Mouse (Mus musculus) neural tube, embryonic 13.5 days (tissue): ENCODE measurements around the gene Mindy2. TPM values are rescaled to one million over a fixed set of nuclear protein-coding genes. Genes with fewer than 3 reads are reported as not detected.

Experiments used
- ATAC-seq: fragments of 200-750 bp; cut with Nextera tagmentation; 2 replicates; pipeline ENCODE4 v1.8.0; 2017; ENCODE audit warnings: low read depth, mild to moderate bottlenecking, moderate TSS enrichment, moderate library complexity
- H3K27ac ChIP-seq: fragments of 300-500 bp; sonication (generic); replicated peaks from 2 replicates; pipeline ENCODE4 v1.5.1; 2015; ENCODE audit warnings: moderate library complexity, mild to moderate bottlenecking, inconsistent platforms
- H3K27me3 ChIP-seq: fragments of 300-500 bp; sonication (generic); 2 replicates; pipeline ENCODE4 v1.6.1; 2015; ENCODE audit warnings: mild to moderate bottlenecking, inconsistent platforms
- H3K36me3 ChIP-seq: fragments of 300-500 bp; sonication (generic); 2 replicates; pipeline ENCODE4 v1.6.1; 2015; ENCODE audit warnings: mild to moderate bottlenecking, inconsistent platforms
- H3K4me1 ChIP-seq: fragments of 300-500 bp; sonication (generic); replicated peaks from 2 replicates; pipeline ENCODE4 v1.6.1; 2015; ENCODE audit warnings: inconsistent platforms
- H3K4me2 ChIP-seq: fragments of 300-500 bp; sonication (generic); 2 replicates; pipeline ENCODE4 v1.6.1; 2015; ENCODE audit warnings: inconsistent platforms, mild to moderate bottlenecking, moderate library complexity
- H3K4me3 ChIP-seq: fragments of 300-500 bp; sonication (generic); 2 replicates; pipeline ENCODE4 v1.5.1; 2015; ENCODE audit warnings: mild to moderate bottlenecking, inconsistent platforms
- H3K9ac ChIP-seq: fragments of 300-500 bp; sonication (generic); 2 replicates; pipeline ENCODE4 v1.6.1; 2015; ENCODE audit warnings: moderate library complexity, mild to moderate bottlenecking, inconsistent platforms
- H3K9me3 ChIP-seq: fragments of 300-500 bp; sonication (generic); 2 replicates; pipeline ENCODE4 v1.6.1; 2016; ENCODE audit warnings: inconsistent platforms
- WGBS: fragments of 180-500 bp; shearing (Covaris S2); methylation state at CpG from one replicate; pipeline ENCODE4 v1.1.7; 2015; 5-methylcytosine and 5-hydroxymethylcytosine counted together
- polyA plus RNA-seq: library from polyadenylated mRNA; unstranded; fragments of >200 nt; fragmentation: Nextera tagmentation; extraction: Ambion mirVana; gene quantifications from 2 replicates; pipeline ENCODE4 v1.2.1, GENCODE M21; 2015

Mindy2 gene
- polyA plus RNA-seq, 1 experiment from 2014 or later, result 29.4 TPM

DNA sequence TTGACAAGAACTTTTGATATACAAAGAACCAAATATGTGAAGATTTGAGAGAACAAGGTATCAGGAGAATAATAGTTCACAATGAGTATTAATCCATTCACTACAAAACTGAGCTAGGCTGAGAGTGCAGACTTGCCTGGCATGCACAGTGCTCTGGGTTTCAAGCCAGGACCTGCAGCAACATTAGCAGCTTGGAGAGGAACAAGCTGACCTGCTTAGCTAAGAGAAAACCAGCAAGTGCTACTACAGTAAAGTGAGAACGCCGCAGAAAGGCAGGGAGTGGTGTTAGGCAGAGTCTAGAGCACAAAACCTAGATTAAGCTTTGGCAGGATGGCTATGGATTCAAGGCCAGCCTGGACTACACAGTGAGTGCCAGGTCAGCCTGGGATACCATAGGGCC lies 27.3 kb downstream of the Mindy2 start:
- Histone ChIP-seq H3K4me2 (no peak overlapping the region), H3K9me3 (no peaks in the 10 kb centered on the region), H3K27ac (no peak overlapping the region), H3K9ac (no peak overlapping the region), H3K4me1 (no peaks in the 10 kb centered on the region), H3K4me3 (no peak overlapping the region), H3K27me3 (no peaks in the 10 kb centered on the region), H3K36me3 (peaks cover 30% of the 10 kb centered on the region)
- WGBS, result 89% methylated on average over 2 of the region's 2 CpGs
- ATAC-seq, result no peak

DNA sequence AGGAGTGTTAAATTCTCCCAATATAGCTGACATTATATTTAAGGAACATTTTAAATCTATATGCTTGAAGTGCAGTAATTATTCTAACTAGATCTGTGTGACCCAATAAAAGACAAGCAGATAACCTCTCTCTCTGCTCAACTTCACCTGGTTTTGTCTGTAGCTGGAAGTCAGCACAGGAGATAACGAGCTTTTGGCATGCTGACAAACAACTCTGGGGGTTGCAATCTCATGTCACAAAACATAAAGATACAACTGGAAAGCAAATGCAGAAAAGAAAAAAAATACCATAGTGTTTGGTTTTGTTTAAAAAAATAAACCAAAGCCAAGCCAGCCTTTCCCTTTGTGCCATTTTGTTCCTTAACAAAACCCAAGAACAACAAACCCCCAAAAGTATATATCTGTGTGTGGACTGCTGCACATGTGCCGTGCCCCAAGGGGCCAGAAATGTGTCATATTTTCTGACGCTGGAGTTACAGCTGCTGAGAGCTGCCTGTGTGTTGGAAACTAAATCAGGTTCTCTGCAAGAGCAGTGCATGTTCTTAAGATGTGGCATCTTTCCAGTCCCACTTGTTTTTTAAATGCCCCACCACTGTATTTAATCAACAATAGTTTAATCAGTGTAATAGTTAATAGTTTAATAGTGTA lies 45.8 kb downstream of the Mindy2 start:
- Histone ChIP-seq H3K4me1 (no peaks in the 10 kb centered on the region), H3K4me3 (no peak overlapping the region), H3K27me3 (no peaks in the 10 kb centered on the region), H3K36me3 (peaks cover 50% of the 10 kb centered on the region), H3K4me2 (no peak overlapping the region), H3K9me3 (no peaks in the 10 kb centered on the region), H3K9ac (no peak overlapping the region), H3K27ac (no peak overlapping the region)
- 77% methylated on average over 3 of the region's 3 CpGs for WGBS
- no peak for ATAC-seq

DNA sequence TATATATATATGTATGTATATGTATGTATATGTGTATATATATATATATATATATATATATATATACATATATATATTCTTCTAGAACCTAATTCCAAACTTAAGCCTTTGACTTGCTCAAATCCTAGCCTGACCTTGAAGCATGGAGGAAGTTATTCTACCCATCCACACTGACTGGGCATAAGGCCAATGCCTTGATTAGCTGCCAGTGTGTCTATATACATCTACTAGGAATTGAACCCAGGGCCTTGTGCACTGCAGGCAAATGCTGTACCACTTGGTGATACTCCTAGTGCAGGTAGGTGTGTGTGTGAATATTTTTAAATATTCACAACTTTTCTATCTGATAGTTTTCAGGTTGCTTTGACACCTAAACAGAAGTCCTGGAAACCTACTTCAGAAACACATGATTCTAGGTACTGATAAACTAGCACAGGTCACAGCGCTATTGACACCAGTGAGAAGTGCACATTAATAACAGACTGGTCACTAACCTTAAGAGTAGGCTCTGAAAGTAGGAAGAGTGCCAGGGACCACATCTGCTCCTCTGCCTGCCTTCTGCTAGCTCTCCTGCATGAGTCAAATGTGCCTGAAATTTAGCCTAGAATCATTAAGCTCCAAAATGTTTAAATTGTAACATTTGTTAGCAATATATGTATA lies 54.7 kb downstream of the Mindy2 start:
- no peak for ATAC-seq
- no peaks in the 10 kb centered on the region for H3K4me1 ChIP-seq
- H3K27me3 ChIP-seq, result no peaks in the 10 kb centered on the region
- 98% methylated on average over 1 of the region's 1 CpGs for WGBS
- no peak overlapping the region for H3K4me2 ChIP-seq
- no peaks in the 10 kb centered on the region for H3K9me3 ChIP-seq
- H3K9ac ChIP-seq, result no peak overlapping the region
- H3K27ac ChIP-seq, result no peak overlapping the region
- H3K4me3 ChIP-seq, result no peak overlapping the region
- H3K36me3 ChIP-seq, result peaks cover 49% of the 10 kb centered on the region

DNA sequence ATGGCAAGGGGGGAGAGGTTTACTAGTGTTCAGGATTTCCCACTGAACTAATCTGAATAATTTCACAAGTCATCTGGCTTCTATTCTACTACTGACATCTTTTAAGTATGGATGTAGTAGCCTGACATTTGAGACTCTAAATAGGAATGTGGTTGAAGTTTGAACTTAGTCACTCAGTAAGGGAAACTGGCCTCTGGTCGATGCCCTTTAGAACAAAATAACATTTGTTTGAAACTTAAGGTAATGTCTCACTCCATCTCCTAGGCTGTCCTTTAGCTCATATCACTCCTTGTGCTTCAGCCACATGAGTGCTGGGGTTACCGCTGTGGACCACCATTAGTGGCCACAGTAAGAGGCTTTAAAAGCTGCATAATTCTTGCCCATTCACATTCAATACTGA lies 58.7 kb downstream of the Mindy2 start:
- no peaks in the 10 kb centered on the region for H3K4me1 ChIP-seq
- H3K27me3 ChIP-seq, result no peaks in the 10 kb centered on the region
- no peak overlapping the region for H3K9ac ChIP-seq
- no peak overlapping the region for H3K4me3 ChIP-seq
- ATAC-seq, result no peak
- H3K36me3 ChIP-seq, result peaks cover 53% of the 10 kb centered on the region
- no peak overlapping the region for H3K4me2 ChIP-seq
- no peaks in the 10 kb centered on the region for H3K9me3 ChIP-seq
- 96% methylated on average over 2 of the region's 2 CpGs for WGBS
- no peak overlapping the region for H3K27ac ChIP-seq

DNA sequence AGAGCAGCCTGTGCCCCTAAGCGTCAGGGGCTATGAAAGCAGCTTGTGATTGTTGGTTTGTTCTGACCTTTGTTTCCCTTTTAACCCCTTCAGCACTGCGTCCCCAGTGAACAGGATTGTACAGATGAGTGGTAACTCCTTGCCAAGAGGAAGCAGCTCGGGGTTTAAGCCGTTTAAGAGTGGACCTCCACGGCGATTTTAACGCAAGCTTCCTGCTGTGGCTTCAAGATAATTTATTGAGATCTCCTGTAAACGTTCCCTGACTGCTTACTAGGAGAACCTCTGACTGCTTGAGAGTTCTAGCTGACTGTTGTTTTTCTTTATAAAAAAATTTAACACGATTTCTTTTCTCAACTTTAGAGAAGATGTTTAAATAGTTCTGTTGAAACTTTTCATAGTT lies 65.5 kb downstream of the Mindy2 start:
- no peaks in the 10 kb centered on the region for H3K4me1 ChIP-seq
- H3K27ac ChIP-seq, result no peak overlapping the region
- no peaks in the 10 kb centered on the region for H3K27me3 ChIP-seq
- ATAC-seq, result no peak
- no peak overlapping the region for H3K4me3 ChIP-seq
- no peaks in the 10 kb centered on the region for H3K9me3 ChIP-seq
- H3K9ac ChIP-seq, result no peak overlapping the region
- no peak overlapping the region for H3K4me2 ChIP-seq
- WGBS, result 41% methylated on average over 9 of the region's 9 CpGs
- peaks cover 89% of the 10 kb centered on the region for H3K36me3 ChIP-seq

DNA sequence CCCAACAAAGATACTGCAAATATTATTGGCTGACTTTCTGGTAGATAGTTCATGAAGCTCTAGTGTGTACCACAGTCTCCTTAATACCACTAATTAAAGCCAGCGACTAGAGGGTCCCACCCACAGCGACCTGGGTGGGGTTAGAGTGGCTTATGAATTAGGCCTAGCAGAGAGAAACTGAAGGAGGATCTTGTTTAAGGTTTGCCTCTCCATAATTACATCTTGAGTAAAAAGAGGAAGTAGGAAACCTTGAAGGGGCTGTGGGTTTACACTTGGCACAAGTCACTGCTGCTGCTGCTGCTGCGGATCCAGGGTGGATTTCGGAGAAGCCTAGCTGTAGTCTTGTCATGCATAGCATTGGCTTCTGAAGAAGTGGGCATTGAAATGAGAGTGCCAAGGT lies 66.2 kb downstream of the Mindy2 start:
- no peaks in the 10 kb centered on the region for H3K27me3 ChIP-seq
- no peak overlapping the region for H3K4me2 ChIP-seq
- H3K4me3 ChIP-seq, result no peak overlapping the region
- H3K4me1 ChIP-seq, result no peaks in the 10 kb centered on the region
- 95% methylated on average over 4 of the region's 4 CpGs for WGBS
- H3K36me3 ChIP-seq, result peaks cover 91% of the 10 kb centered on the region
- H3K27ac ChIP-seq, result no peak overlapping the region
- ATAC-seq, result no peak
- H3K9ac ChIP-seq, result no peak overlapping the region
- no peaks in the 10 kb centered on the region for H3K9me3 ChIP-seq

DNA sequence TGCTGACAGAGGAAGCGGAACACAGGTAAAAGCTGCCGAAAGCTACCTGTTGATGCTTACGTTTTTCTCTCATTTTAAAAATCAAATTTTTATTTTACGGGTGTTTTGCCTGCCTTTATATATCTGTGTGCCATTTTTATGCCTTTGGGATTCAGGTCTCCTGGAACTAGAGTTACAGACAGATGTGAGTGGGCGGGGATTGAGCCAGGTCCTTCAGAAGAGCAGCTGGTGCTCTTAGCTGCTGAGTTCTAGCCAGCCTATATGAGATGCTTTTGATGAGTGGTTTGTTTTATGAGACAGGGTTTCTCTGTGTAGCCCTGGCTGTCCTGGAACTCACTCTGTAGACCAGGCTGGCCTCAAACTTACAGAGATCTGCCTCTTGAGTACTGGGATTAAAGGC lies 69.8 kb downstream of the Mindy2 start:
- 93% methylated on average over 5 of the region's 5 CpGs for WGBS
- H3K4me2 ChIP-seq, result no peak overlapping the region
- H3K36me3 ChIP-seq, result peaks cover 89% of the 10 kb centered on the region
- H3K4me1 ChIP-seq, result no peaks in the 10 kb centered on the region
- no peak overlapping the region for H3K9ac ChIP-seq
- H3K27me3 ChIP-seq, result no peaks in the 10 kb centered on the region
- H3K27ac ChIP-seq, result no peak overlapping the region
- H3K9me3 ChIP-seq, result no peaks in the 10 kb centered on the region
- no peak overlapping the region for H3K4me3 ChIP-seq
- no peak for ATAC-seq

DNA sequence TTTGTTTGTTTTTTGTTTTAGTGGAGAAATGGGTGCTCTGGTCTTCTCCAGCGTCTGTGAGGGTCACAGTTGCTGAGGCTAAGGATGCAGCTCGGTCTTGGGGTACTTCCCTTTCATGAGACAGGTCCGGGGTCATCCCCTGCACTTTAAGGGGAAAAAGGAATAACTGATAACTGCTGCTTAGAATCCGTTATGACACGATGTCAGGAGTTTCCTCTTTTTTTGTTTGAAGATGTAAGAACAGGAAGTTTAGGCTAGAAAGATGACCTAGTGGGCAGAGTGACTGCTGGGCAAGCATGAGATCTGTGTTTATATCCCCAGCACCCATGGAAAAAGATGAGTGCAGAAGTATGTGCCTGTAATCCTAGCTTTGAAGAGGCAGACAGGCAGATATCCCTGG lies 71.8 kb downstream of the Mindy2 start:
- Histone ChIP-seq H3K9me3 (no peaks in the 10 kb centered on the region), H3K36me3 (peaks cover 88% of the 10 kb centered on the region), H3K4me1 (no peaks in the 10 kb centered on the region), H3K9ac (no peak overlapping the region), H3K4me2 (no peak overlapping the region), H3K27ac (no peak overlapping the region), H3K27me3 (no peaks in the 10 kb centered on the region), H3K4me3 (no peak overlapping the region)
- 91% methylated on average over 5 of the region's 5 CpGs for WGBS
- ATAC-seq, result no peak

DNA sequence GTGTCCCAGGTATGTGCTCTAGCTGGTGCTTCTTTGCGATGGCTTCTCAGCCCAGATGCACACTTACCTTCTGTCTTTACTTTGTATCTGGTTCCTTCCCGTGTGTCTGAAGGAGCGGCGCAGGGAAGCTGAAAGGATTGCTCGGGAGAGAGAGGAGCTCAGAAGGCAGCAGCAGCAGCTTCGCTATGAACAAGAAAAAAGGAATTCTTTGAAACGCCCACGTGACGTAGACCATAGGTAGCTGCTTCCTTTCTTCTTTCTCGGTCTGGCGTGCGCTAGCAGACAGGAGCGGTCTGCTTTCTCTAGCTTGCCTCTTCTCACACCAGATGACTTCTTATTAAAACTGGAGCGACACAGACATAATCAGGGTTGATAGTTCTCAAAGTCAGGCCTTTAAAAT lies 72.3 kb downstream of the Mindy2 start:
- Histone ChIP-seq H3K9me3 (no peaks in the 10 kb centered on the region), H3K4me2 (no peak overlapping the region), H3K27me3 (no peaks in the 10 kb centered on the region), H3K27ac (no peak overlapping the region), H3K4me1 (no peaks in the 10 kb centered on the region), H3K36me3 (peaks cover 88% of the 10 kb centered on the region), H3K9ac (no peak overlapping the region), H3K4me3 (no peak overlapping the region)
- WGBS, result 88% methylated on average over 14 of the region's 14 CpGs
- no peak for ATAC-seq

DNA sequence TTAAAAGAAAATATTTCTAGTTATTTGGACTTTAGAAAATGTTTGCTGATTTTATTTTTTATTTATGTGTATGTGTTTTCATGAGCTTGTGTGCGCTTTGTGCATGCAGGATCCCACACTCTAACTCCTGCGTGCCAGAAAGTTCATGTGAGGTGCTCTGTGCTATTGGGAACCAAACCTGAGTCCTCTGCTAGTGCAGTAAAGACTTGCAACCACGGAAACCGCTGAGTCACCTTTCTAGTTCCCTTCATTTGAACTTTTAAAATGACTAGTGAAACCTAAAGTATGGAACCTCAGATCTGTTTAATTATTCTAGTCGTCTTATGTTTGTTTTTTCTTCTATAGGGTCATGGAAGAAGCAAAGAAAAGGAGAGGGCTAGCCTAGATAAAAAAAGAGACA lies 76.0 kb downstream of the Mindy2 start:
- Histone ChIP-seq H3K27ac (no peak overlapping the region), H3K9ac (no peak overlapping the region), H3K27me3 (no peaks in the 10 kb centered on the region), H3K4me2 (no peak overlapping the region), H3K9me3 (no peaks in the 10 kb centered on the region), H3K4me3 (no peak overlapping the region), H3K4me1 (no peaks in the 10 kb centered on the region), H3K36me3 (peaks cover 83% of the 10 kb centered on the region)
- WGBS, result 90% methylated on average over 5 of the region's 5 CpGs
- ATAC-seq, result no peak

DNA sequence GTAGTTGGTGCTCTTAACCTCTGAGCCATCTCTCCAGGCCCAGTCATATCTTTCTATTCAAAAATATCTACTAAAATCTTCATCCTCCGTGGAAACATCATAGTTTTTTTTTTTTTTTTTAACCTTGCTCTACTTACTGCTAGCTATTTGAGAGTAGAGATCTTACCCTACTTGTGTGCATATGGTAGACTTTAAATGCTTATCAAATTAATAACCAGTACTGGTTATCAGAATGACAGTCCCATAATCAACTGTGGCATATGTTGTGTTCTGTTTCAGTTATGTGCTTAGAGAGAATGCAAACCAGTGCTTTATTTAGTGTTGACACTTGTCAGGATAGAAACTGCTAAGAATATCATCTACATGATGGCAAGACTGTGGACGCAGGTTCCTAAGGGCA lies 78.9 kb downstream of the Mindy2 start:
- Histone ChIP-seq H3K4me3 (no peak overlapping the region), H3K27ac (no peak overlapping the region), H3K27me3 (no peaks in the 10 kb centered on the region), H3K4me2 (no peak overlapping the region), H3K9ac (no peak overlapping the region), H3K4me1 (no peaks in the 10 kb centered on the region), H3K36me3 (peaks cover 79% of the 10 kb centered on the region), H3K9me3 (no peaks in the 10 kb centered on the region)
- no peak for ATAC-seq
- 96% methylated on average over 2 of the region's 2 CpGs for WGBS

DNA sequence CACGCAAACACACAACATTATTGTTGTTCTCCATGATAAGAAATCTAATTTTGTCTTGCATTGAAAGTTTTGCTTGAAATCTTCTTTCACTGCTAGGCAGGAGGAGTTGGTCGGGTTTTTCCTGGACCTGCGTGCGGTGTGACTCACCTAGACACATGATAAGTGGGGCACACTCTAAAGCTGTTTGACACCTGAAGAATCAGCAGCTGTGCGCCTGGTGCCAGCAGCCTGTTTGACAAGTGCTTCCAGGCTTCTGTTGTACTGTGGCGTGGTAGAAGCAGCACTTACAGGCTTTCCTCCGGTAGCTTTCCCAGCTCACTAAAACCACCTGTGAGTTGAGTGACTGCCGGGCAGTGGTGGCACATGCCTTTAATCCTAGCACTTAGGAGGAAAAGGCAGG lies 86.6 kb downstream of the Mindy2 start:
- H3K27me3 ChIP-seq, result no peaks in the 10 kb centered on the region
- no peak overlapping the region for H3K9ac ChIP-seq
- no peaks in the 10 kb centered on the region for H3K4me1 ChIP-seq
- H3K4me3 ChIP-seq, result no peak overlapping the region
- 96% methylated on average over 8 of the region's 8 CpGs for WGBS
- H3K36me3 ChIP-seq, result peaks cover 28% of the 10 kb centered on the region
- ATAC-seq, result no peak
- no peaks in the 10 kb centered on the region for H3K9me3 ChIP-seq
- H3K27ac ChIP-seq, result no peak overlapping the region
- no peak overlapping the region for H3K4me2 ChIP-seq

DNA sequence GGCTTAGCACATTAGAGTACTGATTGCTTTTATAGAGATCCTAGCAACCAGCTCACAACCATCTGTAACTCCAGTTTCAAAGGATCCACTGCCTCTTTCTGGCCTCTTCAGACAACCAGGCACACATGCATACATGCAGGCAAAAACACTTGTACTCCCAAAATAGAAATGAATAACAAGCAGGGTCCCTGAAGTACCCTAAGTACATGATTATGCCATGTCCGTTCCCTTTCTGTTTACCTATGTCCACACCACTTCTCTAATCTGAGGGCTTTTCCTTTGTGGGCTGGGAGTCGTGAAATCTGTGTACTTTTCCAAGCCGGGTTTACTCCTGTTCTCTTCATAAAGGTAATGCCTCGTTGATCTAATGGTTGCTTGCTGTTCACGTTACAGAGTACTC lies 89.3 kb downstream of the Mindy2 start:
- Histone ChIP-seq H3K4me3 (no peak overlapping the region), H3K4me1 (no peaks in the 10 kb centered on the region), H3K27me3 (no peaks in the 10 kb centered on the region), H3K9ac (no peak overlapping the region), H3K4me2 (no peak overlapping the region), H3K27ac (no peak overlapping the region), H3K9me3 (no peaks in the 10 kb centered on the region), H3K36me3 (peaks cover 10% of the 10 kb centered on the region)
- ATAC-seq, result no peak
- 88% methylated on average over 5 of the region's 5 CpGs for WGBS
